Mouse (Mus musculus) lung, embryonic 16.5 days (tissue): Measurements from ENCODE around the gene Cyp2d26. TPM values are rescaled to one million over a fixed set of nuclear protein-coding genes. Genes with fewer than 3 reads are reported as not detected.

ENCODE experiments used
- ATAC-seq: fragments of 200-750 bp; cut with Nextera tagmentation; 2 replicates; pipeline ENCODE4 v1.8.0; 2017; ENCODE audit warnings: low read depth, mild to moderate bottlenecking, moderate library complexity
- H3K27ac ChIP-seq: fragments of 300-500 bp; sonication (generic); 2 replicates; pipeline ENCODE4 v1.5.1; 2014; ENCODE audit warnings: mild to moderate bottlenecking, control low read depth, low read length
- H3K27me3 ChIP-seq: fragments of 300-500 bp; sonication (generic); 2 replicates; pipeline ENCODE4 v1.6.1; 2014; ENCODE audit warnings: low read depth, low read length, mixed read lengths; ENCODE audit not compliant: control insufficient read depth, insufficient read depth
- H3K36me3 ChIP-seq: fragments of 300-500 bp; sonication (generic); 2 replicates; pipeline ENCODE4 v1.6.1; 2014; ENCODE audit warnings: low read length; ENCODE audit not compliant: control insufficient read depth, insufficient read depth
- H3K4me1 ChIP-seq: fragments of 300-500 bp; sonication (generic); replicated peaks from 2 replicates; pipeline ENCODE4 v1.6.1; 2014; ENCODE audit warnings: low read length, mixed read lengths; ENCODE audit not compliant: control insufficient read depth, insufficient read depth
- H3K4me2 ChIP-seq: fragments of 300-500 bp; sonication (generic); 2 replicates; pipeline ENCODE4 v1.6.1; 2014; ENCODE audit warnings: low read depth, low read length, control low read depth
- H3K4me3 ChIP-seq: fragments of 300-500 bp; sonication (generic); 2 replicates; pipeline ENCODE4 v1.5.1; 2014; ENCODE audit warnings: mild to moderate bottlenecking, low read length, control low read depth
- H3K9ac ChIP-seq: fragments of 300-500 bp; sonication (generic); 2 replicates; pipeline ENCODE4 v1.6.1; 2014; ENCODE audit warnings: low read length, control low read depth
- H3K9me3 ChIP-seq: fragments of 300-500 bp; sonication (generic); 2 replicates; pipeline ENCODE4 v1.6.1; 2016; ENCODE audit warnings: low read length; ENCODE audit not compliant: control insufficient read depth
- WGBS: fragments of 180-500 bp; shearing (Covaris S2); extraction: QIAGEN DNeasy Blood & Tissue Kit; methylation state at CpG from one replicate; pipeline ENCODE4 v1.1.7; 2014; 5-methylcytosine and 5-hydroxymethylcytosine counted together
- polyA plus RNA-seq: library from polyadenylated mRNA; unstranded; fragments of >200 nt; fragmentation: Nextera tagmentation; extraction: Ambion mirVana; gene quantifications from 2 replicates; pipeline ENCODE4 v1.2.1, GENCODE M21; 2015

The Cyp2d26 gene
- polyA plus RNA-seq, 1 experiment from 2014 or later: 0.31 TPM

- Histone ChIP-seq H3K4me1 (no peaks in the 10 kb centered on the region), H3K9ac (no peak overlapping the region), H3K4me2 (no peak overlapping the region), H3K27ac (no peak overlapping the region), H3K36me3 (peaks cover 7% of the 10 kb centered on the region; the same call in 1 of the 2 replicates), H3K4me3 (no peak overlapping the region), H3K9me3 (no peaks in the 10 kb centered on the region), H3K27me3 (no peaks in the 10 kb centered on the region)
- WGBS: 69% methylated on average over 6 of the region's 6 CpGs
- ATAC-seq: no peak
Observed at GRCm38 (mm10) chr15:82809511-82809910, 15.4 kb upstream of the Cyp2d26 start.

- H3K27ac ChIP-seq: no peak overlapping the region
- no peak for ATAC-seq
Observed at GRCm38 (mm10) chr15:82806969-82807763, 13.1 kb upstream of the Cyp2d26 start.

GRCm38 (mm10) chr15:82804708-82805639 is 10.9 kb upstream of the Cyp2d26 start:
- Histone ChIP-seq H3K27ac (no peak overlapping the region), H3K4me1 (no peaks in the 10 kb centered on the region), H3K4me2 (no peak overlapping the region), H3K4me3 (no peak overlapping the region), H3K27me3 (no peaks in the 10 kb centered on the region), H3K9ac (no peak overlapping the region), H3K9me3 (no peaks in the 10 kb centered on the region), H3K36me3 (no peaks in the 10 kb centered on the region)
- 77% methylated on average over 5 of the region's 5 CpGs for WGBS
- ATAC-seq: no peak

More at GRCm38 (mm10) chr15:82806969-82807763, 13.1 kb upstream of the Cyp2d26 start:
- Histone ChIP-seq H3K36me3 (peaks cover 7% of the 10 kb centered on the region; the same call in 1 of the 2 replicates), H3K4me3 (no peak overlapping the region), H3K9ac (no peak overlapping the region), H3K9me3 (no peaks in the 10 kb centered on the region), H3K27me3 (no peaks in the 10 kb centered on the region), H3K4me1 (no peaks in the 10 kb centered on the region), H3K4me2 (no peak overlapping the region)
- WGBS: 78% methylated on average over 5 of the region's 5 CpGs

- no peak for ATAC-seq
- Histone ChIP-seq H3K9ac (no peak overlapping the region), H3K27ac (no peak overlapping the region), H3K4me2 (no peak overlapping the region), H3K4me1 (no peaks in the 10 kb centered on the region), H3K27me3 (no peaks in the 10 kb centered on the region), H3K9me3 (no peaks in the 10 kb centered on the region), H3K4me3 (no peak overlapping the region), H3K36me3 (no peaks in the 10 kb centered on the region)
- WGBS: 72% methylated on average over 3 of the region's 3 CpGs
Observed at GRCm38 (mm10) chr15:82795936-82796440, 1.9 kb upstream of the Cyp2d26 start.

GRCm38 (mm10) chr15:82793868-82794267 is 226 bp downstream of the Cyp2d26 start:
- no peak overlapping the region for H3K27ac ChIP-seq
- ATAC-seq: no peak
- H3K9ac ChIP-seq: no peak overlapping the region
- no peaks in the 10 kb centered on the region for H3K27me3 ChIP-seq
- H3K4me1 ChIP-seq: no peaks in the 10 kb centered on the region
- no peak overlapping the region for H3K4me2 ChIP-seq
- no peak overlapping the region for H3K4me3 ChIP-seq
- 70% methylated on average over 6 of the region's 6 CpGs for whole genome bisulfite sequencing
- no peaks in the 10 kb centered on the region for H3K36me3 ChIP-seq
- no peaks in the 10 kb centered on the region for H3K9me3 ChIP-seq

GRCm38 (mm10) chr15:82793454-82793853 is 640 bp downstream of the Cyp2d26 start:
- no peak for ATAC-seq
- Histone ChIP-seq H3K4me1 (no peaks in the 10 kb centered on the region), H3K27me3 (no peaks in the 10 kb centered on the region), H3K9ac (no peak overlapping the region), H3K36me3 (no peaks in the 10 kb centered on the region), H3K9me3 (no peaks in the 10 kb centered on the region), H3K27ac (no peak overlapping the region), H3K4me3 (no peak overlapping the region), H3K4me2 (no peak overlapping the region)
- 53% methylated on average over 1 of the region's 1 CpGs for WGBS

GRCm38 (mm10) chr15:82792566-82792965 is 1.5 kb downstream of the Cyp2d26 start:
- H3K9ac ChIP-seq: no peak overlapping the region
- H3K36me3 ChIP-seq: no peaks in the 10 kb centered on the region
- no peak for ATAC-seq
- H3K27me3 ChIP-seq: no peaks in the 10 kb centered on the region
- no peak overlapping the region for H3K4me2 ChIP-seq
- no peak overlapping the region for H3K4me3 ChIP-seq
- 89% methylated on average over 11 of the region's 11 CpGs for WGBS
- no peaks in the 10 kb centered on the region for H3K4me1 ChIP-seq
- no peak overlapping the region for H3K27ac ChIP-seq
- no peaks in the 10 kb centered on the region for H3K9me3 ChIP-seq

GRCm38 (mm10) chr15:82784581-82784980 is 9.5 kb downstream of the Cyp2d26 start:
- no peaks in the 10 kb centered on the region for H3K36me3 ChIP-seq
- H3K4me3 ChIP-seq: no peak overlapping the region
- H3K4me2 ChIP-seq: no peak overlapping the region
- no peak overlapping the region for H3K27ac ChIP-seq
- no peak overlapping the region for H3K9ac ChIP-seq
- H3K9me3 ChIP-seq: no peaks in the 10 kb centered on the region
- ATAC-seq: no peak
- no peaks in the 10 kb centered on the region for H3K4me1 ChIP-seq
- H3K27me3 ChIP-seq: no peaks in the 10 kb centered on the region
- WGBS: 68% methylated on average over 1 of the region's 1 CpGs

- no peaks in the 10 kb centered on the region for H3K27me3 ChIP-seq
- H3K4me1 ChIP-seq: no peaks in the 10 kb centered on the region
- H3K9ac ChIP-seq: no peak overlapping the region
- no peaks in the 10 kb centered on the region for H3K9me3 ChIP-seq
- 38% methylated on average over 1 of the region's 1 CpGs for WGBS
- H3K4me2 ChIP-seq: no peak overlapping the region
- H3K36me3 ChIP-seq: no peaks in the 10 kb centered on the region
- H3K4me3 ChIP-seq: no peak overlapping the region
- peak; percentile 71 for ATAC-seq
- H3K27ac ChIP-seq: no peak overlapping the region
Observed at GRCm38 (mm10) chr15:82783800-82784199, 10.3 kb downstream of the Cyp2d26 start.
